Mouse (Mus musculus): Measurements from ENCODE around the gene Arhgap6.

Arhgap6 gene

GRCm38 (mm10) chrX:169123115-169123772 lies 328.3 kb downstream of the Arhgap6 start:
- peak; percentile 79 for DNase-seq (ENCODE audit: low read depth)

- peak; percentile 81 for DNase-seq (ENCODE audit: low read depth)
Measured at GRCm38 (mm10) chrX:169123773-169124151, 328.9 kb downstream of the Arhgap6 start.

GRCm38 (mm10) chrX:169139758-169140157 lies 344.9 kb downstream of the Arhgap6 start:
- no peak for DNase-seq (ENCODE audit: low read depth)

- no peak for DNase-seq (ENCODE audit: low read depth)
Measured at GRCm38 (mm10) chrX:169140467-169140866, 345.6 kb downstream of the Arhgap6 start.

- peak; percentile 57 for DNase-seq (ENCODE audit: low read depth)
Measured at GRCm38 (mm10) chrX:169153805-169154204, 358.9 kb downstream of the Arhgap6 start.

GRCm38 (mm10) chrX:169158385-169158784 lies 363.5 kb downstream of the Arhgap6 start:
- DNase-seq (ENCODE audit: low read depth) = no peak

- no peak for DNase-seq (ENCODE audit: low read depth)
Measured at GRCm38 (mm10) chrX:169170981-169171380, 376.1 kb downstream of the Arhgap6 start.

- DNase-seq (ENCODE audit: low read depth) = no peak
Measured at GRCm38 (mm10) chrX:169173796-169174195, 378.9 kb downstream of the Arhgap6 start.

- DNase-seq (ENCODE audit: low read depth) = no peak
Measured at GRCm38 (mm10) chrX:169178634-169179033, 383.7 kb downstream of the Arhgap6 start.

- no peak for DNase-seq (ENCODE audit: low read depth)
Measured at GRCm38 (mm10) chrX:169187100-169187499, 392.2 kb downstream of the Arhgap6 start, which contains the start of gene Amelx. Amelx (minus strand) TSS chrX:169187200.

GRCm38 (mm10) chrX:169210019-169210418 lies 415.1 kb downstream of the Arhgap6 start:
- DNase-seq (ENCODE audit: low read depth) = no peak

- DNase-seq (ENCODE audit: low read depth) = peak; percentile 77
Measured at GRCm38 (mm10) chrX:169220064-169220463, 425.2 kb downstream of the Arhgap6 start.

GRCm38 (mm10) chrX:169222357-169223062 lies 427.6 kb downstream of the Arhgap6 start:
- no peak for DNase-seq (ENCODE audit: low read depth)

- no peak for DNase-seq (ENCODE audit: low read depth)
Measured at GRCm38 (mm10) chrX:169255915-169256314, 461.0 kb downstream of the Arhgap6 start.

GRCm38 (mm10) chrX:169256741-169257140 lies 461.8 kb downstream of the Arhgap6 start:
- DNase-seq (ENCODE audit: low read depth) = no peak

GRCm38 (mm10) chrX:169261034-169261433 lies 466.1 kb downstream of the Arhgap6 start:
- DNase-seq (ENCODE audit: low read depth) = no peak

- no peak for DNase-seq (ENCODE audit: low read depth)
Measured at GRCm38 (mm10) chrX:169262212-169262611, 467.3 kb downstream of the Arhgap6 start.

- peak; percentile 49 for DNase-seq (ENCODE audit: low read depth)
Measured at GRCm38 (mm10) chrX:169263433-169264172, 468.7 kb downstream of the Arhgap6 start.

GRCm38 (mm10) chrX:169299579-169299978 lies 504.7 kb downstream of the Arhgap6 start:
- DNase-seq (ENCODE audit: low read depth) = peak; percentile 68

- no peak for DNase-seq (ENCODE audit: low read depth)
Measured at GRCm38 (mm10) chrX:169302271-169303045, 507.6 kb downstream of the Arhgap6 start.

- DNase-seq (ENCODE audit: low read depth) = peak; percentile 64
Measured at GRCm38 (mm10) chrX:169303945-169304344, 509.0 kb downstream of the Arhgap6 start.

GRCm38 (mm10) chrX:169308559-169308958 lies 513.7 kb downstream of the Arhgap6 start:
- DNase-seq (ENCODE audit: low read depth) = no peak
